Mouse (Mus musculus): ENCODE results near the gene Gltp. TPM values are rescaled to one million over a fixed set of nuclear protein-coding genes. Genes with fewer than 3 reads are reported as not detected.

Gltp gene
- polyA plus RNA-seq, 1 experiment = 327 TPM

DNA sequence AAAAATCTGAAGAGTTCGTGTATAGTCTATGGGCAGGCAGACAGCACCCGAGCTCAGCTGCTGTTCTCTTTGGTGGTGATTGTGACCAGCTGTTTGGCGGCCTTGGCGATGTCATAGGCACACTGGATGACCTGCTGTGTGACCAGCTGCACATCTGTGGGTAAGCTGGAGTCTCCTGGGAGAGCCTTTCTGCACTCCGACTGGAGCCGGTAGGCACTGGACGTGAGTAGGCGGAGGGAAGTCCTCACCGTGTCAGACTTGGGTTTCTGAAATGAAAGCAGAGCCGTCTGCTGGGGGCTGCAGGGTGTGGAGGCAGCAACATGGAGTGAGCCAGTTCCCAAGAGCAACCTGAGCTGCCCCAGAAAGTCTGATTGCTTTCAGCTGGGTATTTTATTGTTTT is 39.3 kb upstream of the Gltp start:
- H3K36me3 ChIP-seq (ENCODE audit: control insufficient read depth, insufficient read depth, low read length) = peaks cover 59% of the 10 kb centered on the region
- 85% methylated on average over 10 of the region's 10 CpGs for WGBS

GRCm38 (mm10) chr5:114728160-114728559 is 37.4 kb upstream of the Gltp start:
- Histone ChIP-seq H3K36me3 (ENCODE audit: control insufficient read depth, insufficient read depth, low read length) (peaks cover 48% of the 10 kb centered on the region), H3K4me3 (ENCODE audit: low read depth, low read length) (no peak overlapping the region), H3K27ac (ENCODE audit: insufficient read depth, low read depth, low read length) (no peak overlapping the region), H3K27me3 (ENCODE audit: control insufficient read depth, insufficient read depth, low read length) (no peaks in the 10 kb centered on the region), H3K4me1 (ENCODE audit: control insufficient read depth, insufficient read depth, insufficient read length, low read length) (no peaks in the 10 kb centered on the region)
- 81% methylated on average over 10 of the region's 10 CpGs for WGBS
- TF ChIP-seq POLR2A (IDR thresholded peaks at IDR 0.05; ENCODE audit: low read depth, low read length) (no peak), CTCF (IDR thresholded peaks at IDR 0.05; ENCODE audit: extremely low read depth, insufficient read length, insufficient replicate concordance, low read depth, low read length) (no peak)

More for the DNA sequence above, 39.3 kb upstream of the Gltp start:
- H3K4me1 ChIP-seq (ENCODE audit: control insufficient read depth, insufficient read depth, insufficient read length, low read length) = no peaks in the 10 kb centered on the region
- no peak for TF ChIP-seq CTCF (IDR thresholded peaks at IDR 0.05; ENCODE audit: extremely low read depth, insufficient read length, insufficient replicate concordance, low read depth, low read length)
- no peak overlapping the region for H3K27ac ChIP-seq (ENCODE audit: insufficient read depth, low read depth, low read length)
- no peaks in the 10 kb centered on the region for H3K27me3 ChIP-seq (ENCODE audit: control insufficient read depth, insufficient read depth, low read length)
- no peak overlapping the region for H3K4me3 ChIP-seq (ENCODE audit: low read depth, low read length)

DNA sequence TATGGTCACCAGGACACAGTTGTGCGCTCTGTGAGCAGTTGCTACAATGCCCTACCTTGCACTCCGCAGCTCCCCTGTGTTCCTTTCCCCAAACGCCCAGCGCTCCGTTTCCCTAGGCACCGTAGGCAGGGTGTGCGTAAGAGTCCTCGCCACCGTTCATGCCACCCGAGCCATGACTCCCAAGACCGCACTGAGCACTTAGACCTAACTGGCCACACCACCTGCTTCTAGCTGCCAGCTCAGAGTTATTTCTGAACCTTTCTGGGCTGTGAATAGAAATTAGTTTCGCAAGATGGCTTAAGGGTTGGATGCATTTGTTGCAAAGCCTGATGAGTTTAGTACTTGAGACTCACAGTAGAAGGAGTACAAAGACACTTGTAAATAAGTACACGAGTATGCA is 32.1 kb upstream of the Gltp start:
- TF ChIP-seq CTCF (IDR thresholded peaks at IDR 0.05; ENCODE audit: extremely low read depth, insufficient read length, insufficient replicate concordance, low read depth, low read length) (no peak), POLR2A (IDR thresholded peaks at IDR 0.05; ENCODE audit: low read depth, low read length) (no peak)
- peaks cover 11% of the 10 kb centered on the region for H3K36me3 ChIP-seq (ENCODE audit: control insufficient read depth, insufficient read depth, low read length)
- H3K4me3 ChIP-seq (ENCODE audit: low read depth, low read length) = no peak overlapping the region
- no peak overlapping the region for H3K27ac ChIP-seq (ENCODE audit: insufficient read depth, low read depth, low read length)
- WGBS = 94% methylated on average over 13 of the region's 13 CpGs
- H3K4me1 ChIP-seq (ENCODE audit: control insufficient read depth, insufficient read depth, insufficient read length, low read length) = peaks cover 11% of the 10 kb centered on the region
- H3K27me3 ChIP-seq (ENCODE audit: control insufficient read depth, insufficient read depth, low read length) = no peaks in the 10 kb centered on the region

GRCm38 (mm10) chr5:114721969-114722368 is 31.2 kb upstream of the Gltp start:
- Histone ChIP-seq H3K27me3 (ENCODE audit: control insufficient read depth, insufficient read depth, low read length) (no peaks in the 10 kb centered on the region), H3K27ac (ENCODE audit: insufficient read depth, low read depth, low read length) (no peak overlapping the region), H3K4me1 (ENCODE audit: control insufficient read depth, insufficient read depth, insufficient read length, low read length) (peaks cover 11% of the 10 kb centered on the region), H3K36me3 (ENCODE audit: control insufficient read depth, insufficient read depth, low read length) (peaks cover 9% of the 10 kb centered on the region), H3K4me3 (ENCODE audit: low read depth, low read length) (no peak overlapping the region)
- TF ChIP-seq POLR2A (IDR thresholded peaks at IDR 0.05; ENCODE audit: low read depth, low read length) (no peak), CTCF (IDR thresholded peaks at IDR 0.05; ENCODE audit: extremely low read depth, insufficient read length, insufficient replicate concordance, low read depth, low read length) (no peak)
- WGBS = 87% methylated on average over 10 of the region's 10 CpGs

- no peak for TF ChIP-seq CTCF (IDR thresholded peaks at IDR 0.05; ENCODE audit: extremely low read depth, insufficient read length, insufficient replicate concordance, low read depth, low read length)
- TF ChIP-seq POLR2A (IDR thresholded peaks at IDR 0.05; ENCODE audit: low read depth, low read length) = no peak
- WGBS = 92% methylated on average over 11 of the region's 11 CpGs
- no peak overlapping the region for H3K4me3 ChIP-seq (ENCODE audit: low read depth, low read length)
- peaks cover 13% of the 10 kb centered on the region for H3K36me3 ChIP-seq (ENCODE audit: control insufficient read depth, insufficient read depth, low read length)
- no peak overlapping the region for H3K27ac ChIP-seq (ENCODE audit: insufficient read depth, low read depth, low read length)
- H3K27me3 ChIP-seq (ENCODE audit: control insufficient read depth, insufficient read depth, low read length) = no peaks in the 10 kb centered on the region
- H3K4me1 ChIP-seq (ENCODE audit: control insufficient read depth, insufficient read depth, insufficient read length, low read length) = peaks cover 11% of the 10 kb centered on the region
Measured at GRCm38 (mm10) chr5:114720784-114721183, 30.0 kb upstream of the Gltp start.

GRCm38 (mm10) chr5:114719928-114720270 is 29.1 kb upstream of the Gltp start:
- TF ChIP-seq POLR2A (IDR thresholded peaks at IDR 0.05; ENCODE audit: low read depth, low read length) (no peak), CTCF (IDR thresholded peaks at IDR 0.05; ENCODE audit: extremely low read depth, insufficient read length, insufficient replicate concordance, low read depth, low read length) (no peak)
- Histone ChIP-seq H3K4me3 (ENCODE audit: low read depth, low read length) (no peak overlapping the region), H3K27ac (ENCODE audit: insufficient read depth, low read depth, low read length) (no peak overlapping the region), H3K36me3 (ENCODE audit: control insufficient read depth, insufficient read depth, low read length) (peaks cover 18% of the 10 kb centered on the region), H3K27me3 (ENCODE audit: control insufficient read depth, insufficient read depth, low read length) (no peaks in the 10 kb centered on the region), H3K4me1 (ENCODE audit: control insufficient read depth, insufficient read depth, insufficient read length, low read length) (peaks cover 11% of the 10 kb centered on the region)
- WGBS = 95% methylated on average over 6 of the region's 6 CpGs

- H3K27ac ChIP-seq (ENCODE audit: insufficient read depth, low read depth, low read length) = peak overlapping the region; percentile 66
- no peak for TF ChIP-seq CTCF (IDR thresholded peaks at IDR 0.05; ENCODE audit: extremely low read depth, insufficient read length, insufficient replicate concordance, low read depth, low read length)
- no peak for TF ChIP-seq POLR2A (IDR thresholded peaks at IDR 0.05; ENCODE audit: low read depth, low read length)
- H3K4me3 ChIP-seq (ENCODE audit: low read depth, low read length) = no peak overlapping the region
- 58% methylated on average over 20 of the region's 20 CpGs for WGBS
- H3K27me3 ChIP-seq (ENCODE audit: control insufficient read depth, insufficient read depth, low read length) = no peaks in the 10 kb centered on the region
- peaks cover 11% of the 10 kb centered on the region for H3K4me1 ChIP-seq (ENCODE audit: control insufficient read depth, insufficient read depth, insufficient read length, low read length)
- peaks cover 20% of the 10 kb centered on the region for H3K36me3 ChIP-seq (ENCODE audit: control insufficient read depth, insufficient read depth, low read length)
Measured at GRCm38 (mm10) chr5:114719003-114719927, 28.5 kb upstream of the Gltp start.
